Mouse (Mus musculus) hindbrain, embryonic 11.5 days (tissue): ENCODE measurements at regions not wholly inside any gene's neighbourhood (a gene's known extent, or its start where the extent isn't known, plus 50 kb on each side); places are given as distances from the start of the nearest gene placed in this dataset.

Source experiments
- ATAC-seq: fragments of 200-750 bp; cut with Nextera tagmentation; 2 replicates; pipeline ENCODE4 v1.8.0; 2017; ENCODE audit warnings: mild to moderate bottlenecking, moderate TSS enrichment, moderate library complexity; ENCODE audit not compliant: low FRiP score
- DNase-seq: peaks from one replicate; pipeline ENCODE4 v3.0.0-alpha.2; 2015; ENCODE audit warnings: low spot score
- H3K27ac ChIP-seq: fragments of 300-500 bp; sonication (generic); 2 replicates; pipeline ENCODE4 v1.5.1; 2014; ENCODE audit warnings: mild to moderate bottlenecking, low read depth, low read length
- H3K27me3 ChIP-seq: fragments of 300-500 bp; sonication (generic); 2 replicates; pipeline ENCODE4 v1.6.1; 2014; ENCODE audit warnings: mild to moderate bottlenecking, low read length, moderate library complexity, mixed read lengths; ENCODE audit not compliant: control insufficient read depth, insufficient read depth
- H3K36me3 ChIP-seq: fragments of 300-500 bp; sonication (generic); 2 replicates; pipeline ENCODE4 v1.6.1; 2014; ENCODE audit warnings: mild to moderate bottlenecking, low read length, moderate library complexity, mixed read lengths; ENCODE audit not compliant: control insufficient read depth, insufficient read depth
- H3K4me1 ChIP-seq: fragments of 300-500 bp; sonication (generic); replicated peaks from 2 replicates; pipeline ENCODE4 v1.6.1; 2014; ENCODE audit warnings: low read length, mixed read lengths; ENCODE audit not compliant: control insufficient read depth, insufficient read depth
- H3K4me2 ChIP-seq: fragments of 300-500 bp; sonication (generic); replicated peaks from 2 replicates; pipeline ENCODE4 v1.6.1; 2014; ENCODE audit warnings: mild to moderate bottlenecking, low read depth, low read length
- H3K4me3 ChIP-seq: fragments of 300-500 bp; sonication (generic); 2 replicates; pipeline ENCODE4 v1.5.1; 2014; ENCODE audit warnings: low read depth, low read length
- H3K9ac ChIP-seq: fragments of 300-500 bp; sonication (generic); 2 replicates; pipeline ENCODE4 v1.6.1; 2014; ENCODE audit warnings: low read depth, low read length
- H3K9me3 ChIP-seq: fragments of 300-500 bp; sonication (generic); 2 replicates; pipeline ENCODE4 v1.6.1; 2016; ENCODE audit warnings: low read length; ENCODE audit not compliant: control insufficient read depth
- WGBS: fragments of 180-500 bp; shearing (Covaris S2); extraction: QIAGEN DNeasy Blood & Tissue Kit; methylation state at CpG from one replicate; pipeline ENCODE4 v1.1.7; 2014; 5-methylcytosine and 5-hydroxymethylcytosine counted together

DNA sequence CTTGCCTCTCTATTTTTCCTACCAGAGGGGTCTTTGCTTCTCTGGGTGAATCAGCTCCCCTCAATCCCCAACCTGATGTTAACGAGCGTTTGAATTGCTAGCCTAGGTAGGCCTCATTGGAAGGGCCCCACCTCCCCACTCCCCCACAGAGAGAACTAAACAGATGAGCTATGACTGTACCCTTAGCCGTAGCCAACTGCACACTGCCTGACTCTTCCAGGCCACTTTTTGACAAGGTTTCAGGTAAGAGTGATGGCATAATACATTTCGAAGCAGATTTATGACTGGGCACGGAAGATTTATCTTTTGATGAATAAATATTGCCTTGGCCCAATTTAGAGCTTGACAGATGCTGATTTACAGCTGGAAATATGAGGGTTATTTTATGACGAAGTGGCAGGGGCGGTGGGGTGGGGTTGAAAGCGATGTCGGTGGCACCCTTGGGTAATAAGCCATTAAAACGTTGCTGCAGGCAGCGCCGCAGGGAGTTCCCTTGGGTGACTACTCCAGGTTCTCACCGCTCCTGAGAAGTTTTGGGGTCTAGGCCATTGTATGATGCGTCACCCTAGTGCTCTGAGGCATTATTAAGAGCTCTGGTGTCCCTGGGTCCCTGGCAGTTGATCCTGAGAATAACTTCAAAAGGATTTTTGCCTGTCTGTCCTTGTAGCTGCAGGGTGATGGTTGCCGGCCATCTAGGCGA is 159.7 kb upstream of the Mrps10 start:
- no peak for ATAC-seq
- Histone ChIP-seq H3K27ac (no peak overlapping the region), H3K4me1 (no peaks in the 10 kb centered on the region), H3K4me3 (no peak overlapping the region), H3K4me2 (no peak overlapping the region), H3K9me3 (no peaks in the 10 kb centered on the region), H3K36me3 (no peaks in the 10 kb centered on the region), H3K9ac (no peak overlapping the region), H3K27me3 (no peaks in the 10 kb centered on the region)
- 90% methylated on average over 16 of the region's 16 CpGs for WGBS
- DNase-seq: no peak

DNA sequence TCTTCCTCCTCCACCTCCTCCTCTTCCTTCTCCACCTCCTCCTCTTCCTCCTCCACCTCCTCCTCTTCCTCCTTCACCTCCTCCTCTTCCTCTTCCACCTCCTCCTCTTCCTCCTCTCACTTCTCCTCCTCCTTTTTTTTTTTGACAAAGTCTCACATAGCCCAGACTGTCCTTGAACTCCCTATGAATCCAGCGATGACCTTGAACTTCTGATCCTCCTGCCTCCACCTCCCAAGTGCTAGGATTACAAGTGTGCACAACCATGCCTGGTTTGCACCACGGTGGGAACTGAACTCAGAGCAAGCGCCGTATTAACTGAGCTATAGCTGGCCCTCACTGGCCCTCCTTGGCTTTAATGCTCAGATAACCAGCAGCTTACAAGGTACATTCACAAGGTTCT is 161.2 kb upstream of the Mrps10 start:
- H3K27ac ChIP-seq: no peak overlapping the region
- H3K27me3 ChIP-seq: no peaks in the 10 kb centered on the region
- WGBS: 97% methylated on average over 4 of the region's 4 CpGs
- no peak overlapping the region for H3K4me3 ChIP-seq
- H3K9me3 ChIP-seq: no peaks in the 10 kb centered on the region
- H3K4me2 ChIP-seq: no peak overlapping the region
- no peaks in the 10 kb centered on the region for H3K4me1 ChIP-seq
- no peak overlapping the region for H3K9ac ChIP-seq
- DNase-seq (no peak), ATAC-seq (no peak)
- no peaks in the 10 kb centered on the region for H3K36me3 ChIP-seq

DNA sequence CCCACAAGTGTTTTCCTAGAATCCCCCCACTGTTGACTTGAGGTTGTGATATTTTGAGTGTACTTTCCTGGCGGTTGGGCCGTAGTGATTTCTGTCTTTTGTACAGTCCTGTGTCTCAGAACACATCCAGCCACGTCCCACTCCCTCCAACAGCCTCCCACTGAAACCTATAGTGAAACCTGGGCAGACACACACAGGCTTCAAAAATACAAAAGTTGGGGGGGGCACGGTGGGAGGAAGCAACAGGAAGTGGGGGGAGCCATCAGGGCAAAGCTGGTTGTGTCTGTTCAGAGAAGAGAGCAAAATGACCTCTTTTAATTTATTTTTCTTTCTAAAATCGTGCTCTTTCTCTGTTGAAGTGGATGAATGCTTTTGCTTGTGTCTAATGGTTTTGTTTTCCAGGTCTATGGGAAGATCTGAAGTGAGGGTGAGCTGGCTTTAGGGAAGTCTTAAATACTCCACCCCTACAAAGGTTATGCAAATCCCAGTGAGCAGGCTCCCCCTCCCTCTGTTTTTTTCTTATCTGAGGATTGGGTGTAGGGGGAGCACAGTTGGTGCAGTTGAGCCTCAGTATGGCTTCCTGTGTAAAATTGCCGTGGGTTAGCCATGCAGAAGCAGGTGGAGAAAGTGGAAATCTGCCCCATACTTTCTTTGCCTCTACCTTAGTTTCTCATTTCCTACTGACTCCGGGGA is 164.1 kb upstream of the Mrps10 start:
- Histone ChIP-seq H3K27ac (no peak overlapping the region), H3K36me3 (no peaks in the 10 kb centered on the region), H3K27me3 (no peaks in the 10 kb centered on the region), H3K4me1 (no peaks in the 10 kb centered on the region), H3K9me3 (no peaks in the 10 kb centered on the region), H3K4me3 (no peak overlapping the region), H3K4me2 (no peak overlapping the region), H3K9ac (no peak overlapping the region)
- ATAC-seq (no peak), DNase-seq (no peak)
- WGBS: 88% methylated on average over 7 of the region's 7 CpGs

DNA sequence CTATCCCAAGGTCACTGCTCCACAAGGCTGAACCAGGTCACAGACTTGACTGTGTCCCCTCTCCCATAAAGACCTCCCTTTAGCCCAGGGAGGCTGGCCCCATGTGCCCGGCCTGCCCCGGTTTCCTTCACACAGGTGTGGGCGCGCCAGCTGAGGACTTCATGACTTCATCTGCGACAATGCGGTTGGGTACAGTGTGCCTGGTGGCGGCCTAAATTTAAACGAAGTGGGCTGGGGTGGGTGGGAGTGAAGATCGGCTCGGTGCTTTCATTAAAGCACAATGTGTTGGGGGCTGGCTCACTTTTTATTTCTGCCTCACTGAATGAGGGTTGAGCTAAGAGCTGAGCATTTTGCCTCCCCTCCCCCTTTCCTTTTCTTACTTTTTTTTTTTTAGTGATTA is 169.5 kb upstream of the Mrps10 start:
- H3K4me3 ChIP-seq: no peak overlapping the region
- H3K4me1 ChIP-seq: no peaks in the 10 kb centered on the region
- H3K36me3 ChIP-seq: no peaks in the 10 kb centered on the region
- H3K9ac ChIP-seq: no peak overlapping the region
- WGBS: 72% methylated on average over 10 of the region's 10 CpGs
- no peaks in the 10 kb centered on the region for H3K9me3 ChIP-seq
- DNase-seq (no peak), ATAC-seq (no peak)
- no peaks in the 10 kb centered on the region for H3K27me3 ChIP-seq
- H3K4me2 ChIP-seq: no peak overlapping the region
- H3K27ac ChIP-seq: no peak overlapping the region

DNA sequence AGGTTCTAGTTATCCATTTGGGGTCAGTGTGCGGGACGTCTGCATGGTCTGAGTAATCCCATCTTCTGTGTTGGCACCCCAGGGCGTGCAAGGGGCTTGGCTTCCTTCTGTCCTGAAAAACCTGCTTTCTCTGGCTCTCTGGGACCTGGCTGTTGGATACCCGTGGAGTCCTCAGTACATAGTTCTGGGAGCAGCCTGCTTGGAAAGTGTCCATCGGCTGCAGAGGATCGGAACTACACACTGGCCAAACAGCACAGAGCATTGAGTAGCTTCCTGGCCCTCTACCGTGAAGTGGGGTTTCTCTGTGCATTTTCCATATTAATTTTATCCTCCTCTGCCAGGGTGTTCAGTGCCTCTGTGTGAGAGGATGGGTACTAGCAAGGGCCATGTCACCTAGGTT is 170.7 kb upstream of the Mrps10 start:
- H3K9ac ChIP-seq: no peak overlapping the region
- DNase-seq (no peak), ATAC-seq (no peak)
- H3K27ac ChIP-seq: no peak overlapping the region
- H3K27me3 ChIP-seq: no peaks in the 10 kb centered on the region
- H3K36me3 ChIP-seq: no peaks in the 10 kb centered on the region
- H3K4me2 ChIP-seq: no peak overlapping the region
- no peaks in the 10 kb centered on the region for H3K9me3 ChIP-seq
- H3K4me1 ChIP-seq: no peaks in the 10 kb centered on the region
- 62% methylated on average over 7 of the region's 7 CpGs for WGBS
- H3K4me3 ChIP-seq: no peak overlapping the region

DNA sequence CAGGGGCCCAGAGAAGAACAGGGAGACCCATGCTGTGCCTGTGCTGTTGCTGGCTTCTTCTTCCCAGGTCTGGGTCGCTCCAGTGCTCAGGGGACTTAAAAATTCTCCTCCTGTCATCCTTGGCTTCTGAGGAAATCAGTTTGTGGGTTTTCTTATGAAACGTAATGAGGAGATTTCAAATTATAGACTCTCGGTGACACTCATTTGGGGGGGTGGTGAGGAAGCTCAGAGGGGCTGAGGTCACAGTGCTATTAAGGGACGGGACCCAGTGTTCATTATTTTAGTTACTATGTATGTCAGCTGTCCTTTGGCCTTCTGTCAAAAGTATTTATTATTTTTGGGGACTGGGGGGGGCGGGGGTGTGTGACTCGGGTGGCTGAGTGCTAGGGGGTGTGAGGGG is 171.7 kb upstream of the Mrps10 start:
- no peaks in the 10 kb centered on the region for H3K36me3 ChIP-seq
- H3K9me3 ChIP-seq: no peaks in the 10 kb centered on the region
- no peaks in the 10 kb centered on the region for H3K27me3 ChIP-seq
- WGBS: 55% methylated on average over 6 of the region's 6 CpGs
- H3K9ac ChIP-seq: no peak overlapping the region
- DNase-seq (no peak), ATAC-seq (no peak)
- H3K27ac ChIP-seq: no peak overlapping the region
- H3K4me2 ChIP-seq: no peak overlapping the region
- no peaks in the 10 kb centered on the region for H3K4me1 ChIP-seq
- no peak overlapping the region for H3K4me3 ChIP-seq

DNA sequence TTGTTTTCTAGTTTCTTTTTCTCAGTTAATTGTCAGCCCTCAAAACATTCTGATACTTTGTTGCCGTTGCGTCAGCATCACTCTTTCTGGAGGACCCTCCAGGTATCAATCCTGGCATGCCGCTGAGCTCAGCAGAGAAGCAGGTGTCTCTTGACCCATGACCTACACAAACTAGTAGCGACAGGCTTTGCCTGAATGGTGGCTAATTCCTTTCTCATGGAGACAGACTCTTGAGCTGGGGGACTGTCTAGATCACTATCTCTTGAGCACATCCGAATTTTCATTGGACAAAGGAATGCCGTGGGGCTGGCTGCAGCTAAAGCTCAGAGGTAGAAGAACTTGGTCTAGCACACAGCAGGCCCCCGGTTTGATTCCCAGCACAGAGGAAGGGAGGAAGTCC is 172.7 kb upstream of the Mrps10 start:
- no peaks in the 10 kb centered on the region for H3K4me1 ChIP-seq
- no peak overlapping the region for H3K4me3 ChIP-seq
- no peak for DNase-seq
- ATAC-seq: no peak
- H3K36me3 ChIP-seq: no peaks in the 10 kb centered on the region
- H3K9ac ChIP-seq: no peak overlapping the region
- no peaks in the 10 kb centered on the region for H3K9me3 ChIP-seq
- no peak overlapping the region for H3K4me2 ChIP-seq
- WGBS: 80% methylated on average over 7 of the region's 7 CpGs
- no peaks in the 10 kb centered on the region for H3K27me3 ChIP-seq
- no peak overlapping the region for H3K27ac ChIP-seq

DNA sequence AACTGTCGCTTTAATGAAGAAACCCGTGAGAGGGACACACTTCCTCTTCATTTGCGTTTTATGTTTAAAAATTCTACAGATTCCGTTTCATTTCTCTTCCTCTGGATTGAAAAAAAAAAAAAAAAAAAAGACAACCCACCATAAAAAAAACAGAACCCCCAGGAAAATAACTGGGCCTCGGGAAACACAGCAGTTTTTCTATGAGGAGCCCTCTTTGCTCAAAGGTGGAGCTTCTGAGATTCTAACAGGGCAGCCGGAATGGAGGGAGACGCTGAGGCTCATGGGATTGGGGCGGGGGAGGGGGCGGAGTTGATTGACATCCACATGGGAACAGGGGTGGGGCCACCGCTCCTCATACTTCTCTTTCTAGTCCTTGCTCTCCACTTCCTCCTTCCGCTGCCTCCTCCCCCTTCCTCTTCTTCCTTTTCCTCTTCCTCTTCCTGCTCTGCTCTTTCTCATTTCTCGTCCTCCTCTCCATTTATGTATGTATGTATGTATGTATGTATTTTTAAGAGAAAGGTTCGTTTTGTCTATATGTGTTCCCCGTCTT is 174.1 kb upstream of the Mrps10 start:
- 93% methylated on average over 14 of the region's 14 CpGs for WGBS
- Histone ChIP-seq H3K4me2 (no peak overlapping the region), H3K27ac (no peak overlapping the region), H3K9ac (no peak overlapping the region), H3K4me1 (no peaks in the 10 kb centered on the region), H3K27me3 (no peaks in the 10 kb centered on the region), H3K36me3 (no peaks in the 10 kb centered on the region), H3K4me3 (no peak overlapping the region), H3K9me3 (no peaks in the 10 kb centered on the region)
- DNase-seq: no peak
- no peak for ATAC-seq

DNA sequence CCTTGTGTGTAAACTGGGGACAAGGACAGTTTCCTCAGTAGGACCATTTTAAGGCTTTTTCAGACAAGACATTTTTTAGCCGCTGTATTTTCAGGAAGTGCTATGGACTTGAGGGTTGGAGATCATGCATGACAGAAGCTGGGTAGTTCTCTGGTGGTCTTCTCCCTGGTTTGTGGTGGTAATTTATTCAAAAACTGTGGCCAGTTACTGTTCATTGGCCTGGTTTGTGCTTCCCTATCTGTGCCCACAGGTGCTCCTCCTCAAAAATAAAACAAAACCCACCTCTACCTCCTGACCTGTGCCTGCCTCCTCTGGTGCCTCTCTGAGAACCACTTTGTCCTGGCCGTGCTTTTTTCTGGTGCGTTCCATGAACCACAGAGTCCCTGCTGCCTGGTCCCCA is 177.3 kb upstream of the Mrps10 start:
- WGBS: 90% methylated on average over 3 of the region's 3 CpGs
- H3K36me3 ChIP-seq: no peaks in the 10 kb centered on the region

More for the DNA sequence above, 177.3 kb upstream of the Mrps10 start:
- Histone ChIP-seq H3K4me1 (no peaks in the 10 kb centered on the region), H3K9ac (no peak overlapping the region), H3K4me3 (no peak overlapping the region), H3K9me3 (no peaks in the 10 kb centered on the region), H3K4me2 (no peak overlapping the region), H3K27me3 (no peaks in the 10 kb centered on the region), H3K27ac (no peak overlapping the region)
- ATAC-seq: no peak
- DNase-seq: no peak
